Mouse (Mus musculus): ENCODE results near the gene Lin54.

- no peak for TF ChIP-seq EP300 (optimal IDR thresholded peaks at IDR 0.05)
- peak; percentile 32 for TF ChIP-seq CTCF (IDR thresholded peaks at IDR 0.05; ENCODE audit: low read depth)
These were observed 106.8 kb downstream of the Lin54 start for GRCm38 (mm10) chr5:100393681-100394080.
